Mouse (Mus musculus) kidney, postnatal 25 days (tissue): ENCODE measurements around the gene Ankrd6.
A peak's percentile ranks its signal among the peaks of the same experiment; 100 is the strongest.

Experiments used
- DNase-seq, 2 experiments: peaks; one replicate each; pipeline ENCODE4 v3.0.0; 2021; ENCODE audit warnings: mixed read lengths in 2 of 2

The Ankrd6 gene

GRCm38 (mm10) chr4:32948696-32949095 lies 1.9 kb downstream of the Ankrd6 start:
- DNase-seq, result no peak

- no peak for DNase-seq
Measured at GRCm38 (mm10) chr4:32947631-32948030, 3.0 kb downstream of the Ankrd6 start.

DNA sequence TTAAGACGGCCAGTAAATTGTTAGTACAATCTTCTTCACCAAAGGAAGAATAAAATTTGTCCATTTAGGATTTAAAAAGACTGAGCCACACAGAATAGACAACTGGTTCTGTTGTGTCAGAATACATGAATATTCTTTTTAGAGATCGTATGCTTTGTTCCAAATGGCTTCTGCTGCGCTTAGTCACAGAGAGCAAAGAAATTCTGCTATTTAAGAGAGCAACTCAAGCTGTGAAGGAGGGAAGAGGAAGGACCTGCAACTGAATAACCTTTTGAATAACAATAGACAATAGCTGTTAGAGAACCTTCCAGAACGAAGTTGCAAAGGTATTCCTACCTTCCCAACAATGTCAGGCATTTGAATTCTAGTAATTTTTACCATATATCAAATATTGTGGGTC lies 9.7 kb downstream of the Ankrd6 start:
- DNase-seq, result no peak

DNA sequence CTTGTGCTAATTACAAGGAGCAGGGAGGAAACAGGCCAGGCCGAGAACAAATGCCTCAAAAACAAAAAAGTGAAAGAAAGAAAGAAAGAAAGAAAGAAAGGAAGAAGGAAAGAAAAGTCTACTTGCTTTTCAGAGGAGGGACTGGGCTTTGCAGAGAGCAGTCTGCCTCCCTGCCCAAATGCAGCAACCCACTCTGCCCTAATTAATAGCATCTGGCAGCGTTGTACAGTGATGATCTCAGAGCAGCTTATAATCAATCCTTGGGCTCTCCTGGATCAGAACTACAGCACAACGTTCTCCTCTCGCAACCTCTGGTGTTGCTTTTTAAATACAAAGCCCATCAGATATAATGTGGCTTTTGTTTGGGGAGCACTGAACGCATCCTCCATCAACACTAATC lies 10.7 kb downstream of the Ankrd6 start:
- DNase-seq, result no peak

DNA sequence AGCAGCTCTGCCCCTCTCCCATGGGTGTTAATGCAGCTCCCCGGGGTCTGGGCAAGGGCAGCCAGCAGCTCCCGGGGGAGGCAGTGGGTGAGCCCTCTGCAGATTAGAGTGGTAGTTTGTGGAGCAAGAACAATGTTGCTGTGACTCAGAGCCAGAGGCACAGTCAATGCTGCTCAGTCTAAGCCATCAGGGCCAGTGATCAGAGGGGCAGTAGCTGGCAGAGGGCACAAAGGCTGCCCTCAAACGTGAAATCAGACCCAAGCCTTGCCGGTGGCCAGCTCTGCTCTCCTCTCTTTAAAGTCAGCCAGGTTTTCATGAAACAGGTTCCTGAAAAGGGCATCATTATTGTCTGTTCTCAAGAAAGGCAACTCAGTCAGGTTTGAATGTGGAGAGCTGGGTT lies 11.1 kb downstream of the Ankrd6 start:
- DNase-seq, result no peak

DNA sequence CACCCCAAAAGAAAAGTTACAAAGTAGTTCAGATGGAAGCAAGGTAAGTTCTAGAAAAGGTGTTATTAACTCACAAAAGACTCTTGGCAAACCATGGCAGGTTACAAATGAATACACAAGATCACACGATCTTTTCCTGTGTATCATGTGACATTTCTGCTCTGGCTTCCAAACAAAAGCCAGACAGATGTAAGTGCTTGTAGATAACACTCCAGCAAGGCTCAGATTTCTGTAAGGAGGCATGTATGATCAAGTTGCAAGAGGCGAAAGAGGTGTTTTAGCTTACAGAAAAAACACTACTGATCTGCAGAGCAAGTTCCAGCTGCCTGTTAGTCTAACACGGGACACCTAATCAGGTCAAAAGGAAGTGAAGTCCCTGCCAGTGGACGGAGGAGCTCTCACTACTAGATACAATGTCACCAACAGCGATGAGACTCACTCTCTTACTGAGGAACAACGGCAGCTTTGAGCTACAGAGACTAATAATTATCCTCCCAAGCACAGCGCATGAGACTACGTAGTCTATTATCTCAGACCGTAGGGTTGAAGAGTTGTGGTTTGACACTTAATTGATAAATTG lies 13.8 kb downstream of the Ankrd6 start:
- DNase-seq, result no peak

DNA sequence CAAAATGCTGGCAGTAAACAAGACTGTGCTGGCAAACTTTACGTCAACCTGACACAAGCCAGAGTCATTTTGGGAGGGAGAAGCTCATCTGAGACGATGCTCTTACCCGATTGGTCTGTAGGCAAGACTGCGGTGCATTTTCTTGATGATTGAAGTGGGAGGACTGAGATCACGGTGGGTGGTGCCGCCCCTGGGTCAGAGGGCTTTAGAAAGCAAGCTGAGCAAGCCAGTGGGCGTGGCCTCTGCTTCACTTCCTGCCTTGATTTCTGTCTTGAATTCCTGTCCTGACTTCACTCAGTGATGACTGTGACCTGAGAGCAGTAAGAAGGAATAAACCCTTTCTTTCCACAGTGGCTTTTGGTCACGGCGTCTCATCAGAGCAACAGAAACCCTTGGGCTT lies 18.6 kb downstream of the Ankrd6 start:
- DNase-seq, result peak; percentile 40 to 57

- DNase-seq, result no peak
Measured at GRCm38 (mm10) chr4:32929750-32930149, 20.9 kb downstream of the Ankrd6 start.

DNA sequence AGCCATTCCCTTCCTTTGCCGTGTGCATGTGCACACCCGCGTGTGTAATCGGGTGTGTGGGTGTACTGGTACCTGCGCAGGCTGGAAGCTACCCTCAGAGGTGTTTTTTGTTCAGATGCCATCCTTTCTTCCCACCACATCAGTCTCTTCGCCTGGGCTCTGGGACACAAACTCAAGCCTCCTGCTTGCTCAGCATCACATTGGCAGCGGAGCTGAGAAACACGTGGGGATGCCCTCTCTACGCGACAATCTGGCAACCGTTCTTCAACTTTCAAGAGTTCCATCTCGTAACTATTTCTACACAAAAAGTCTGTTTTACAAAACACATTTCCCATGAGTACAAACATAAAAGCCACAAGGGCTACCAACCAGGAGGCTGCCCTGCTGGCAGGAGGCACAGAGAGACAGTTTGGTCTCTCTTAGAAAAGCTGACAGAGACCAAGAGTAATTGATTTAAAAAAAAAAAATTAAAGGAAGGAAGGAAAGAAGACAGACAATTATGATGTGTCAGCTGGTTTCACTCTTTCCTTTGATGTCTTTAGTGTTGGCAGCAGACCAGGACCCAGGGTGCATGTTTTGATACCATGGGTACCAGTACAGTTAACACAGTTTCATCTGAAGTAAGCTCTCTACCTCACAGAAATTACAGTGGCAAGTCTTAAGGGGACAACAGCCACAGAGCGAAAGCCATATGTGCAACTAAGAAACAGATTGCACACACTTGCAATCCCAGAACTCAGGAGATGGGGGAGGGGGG lies 21.8 kb downstream of the Ankrd6 start:
- DNase-seq, result no peak

- no peak for DNase-seq
Measured at GRCm38 (mm10) chr4:32923891-32924294, 26.7 kb downstream of the Ankrd6 start.

DNA sequence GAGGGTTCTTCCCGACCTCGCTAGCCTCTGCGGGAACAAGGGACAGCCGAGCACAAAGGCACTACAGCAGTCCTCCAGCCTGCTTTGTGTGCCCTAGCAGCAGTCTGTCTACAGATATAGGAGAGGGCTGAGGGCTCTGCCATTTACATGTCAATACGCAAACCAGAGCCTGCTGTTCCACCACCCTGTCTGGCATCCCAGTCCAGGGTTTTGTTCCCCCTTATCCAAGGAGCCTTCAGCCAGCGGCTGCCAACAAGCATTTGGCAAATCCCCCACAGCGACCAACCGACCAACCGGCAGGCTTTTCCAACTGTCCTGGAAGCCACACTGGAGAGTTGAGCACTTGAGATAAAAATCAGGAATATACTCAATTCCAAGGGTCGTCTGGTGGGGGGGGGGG lies 27.2 kb downstream of the Ankrd6 start:
- no peak for DNase-seq

DNA sequence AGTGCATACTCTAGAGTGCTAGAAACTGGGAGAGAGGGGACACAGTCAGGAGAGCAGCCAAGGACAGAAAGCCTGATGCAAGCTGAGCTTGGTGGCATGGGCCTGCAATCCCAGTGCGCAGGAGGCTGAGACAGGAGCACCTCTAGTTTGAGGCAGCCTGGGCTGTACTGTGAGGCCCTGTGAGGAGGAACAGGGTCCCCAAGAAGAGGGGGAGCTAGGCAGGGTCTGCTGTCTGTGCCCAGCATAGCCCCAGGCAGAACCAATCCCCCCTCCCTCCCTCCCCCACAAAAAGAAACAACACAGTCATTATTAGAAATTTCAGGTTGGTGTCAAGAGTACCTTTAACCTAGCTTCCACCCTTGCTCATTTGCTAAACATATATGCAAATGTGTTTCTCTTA lies 27.8 kb downstream of the Ankrd6 start:
- no peak for DNase-seq

GRCm38 (mm10) chr4:32920863-32921262 lies 29.8 kb downstream of the Ankrd6 start:
- DNase-seq, result no peak

- DNase-seq, result no peak
Measured at GRCm38 (mm10) chr4:32918571-32918970, 32.1 kb downstream of the Ankrd6 start.

- DNase-seq, result peak in 1 of 2 experiments; percentile 11
Measured at GRCm38 (mm10) chr4:32916689-32917385, 33.8 kb downstream of the Ankrd6 start.

GRCm38 (mm10) chr4:32915928-32916327 lies 34.7 kb downstream of the Ankrd6 start:
- DNase-seq, result peak; percentile 14 to 64

- no peak for DNase-seq
Measured at GRCm38 (mm10) chr4:32909996-32910395, 40.6 kb downstream of the Ankrd6 start.

- DNase-seq, result no peak
Measured at GRCm38 (mm10) chr4:32909241-32909979, 41.2 kb downstream of the Ankrd6 start.

DNA sequence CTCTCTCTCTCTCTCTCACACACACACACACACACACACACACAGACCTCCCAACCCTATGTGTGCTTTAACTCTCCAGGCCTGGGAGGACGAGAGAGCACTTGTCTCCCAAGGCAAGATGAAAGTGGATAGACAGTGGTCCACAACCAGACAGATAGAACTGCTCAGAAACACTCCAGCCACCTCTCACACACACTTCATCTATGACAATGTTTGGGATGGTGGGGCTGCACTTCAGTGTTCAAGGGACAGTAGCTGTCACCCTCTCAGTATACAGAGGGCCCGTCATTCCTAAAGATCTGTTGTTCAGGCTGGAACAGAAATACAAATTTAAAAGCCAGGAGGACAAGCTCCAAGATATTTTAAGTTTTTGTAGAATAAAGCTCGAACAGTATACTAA lies 43.0 kb downstream of the Ankrd6 start:
- no peak for DNase-seq

DNA sequence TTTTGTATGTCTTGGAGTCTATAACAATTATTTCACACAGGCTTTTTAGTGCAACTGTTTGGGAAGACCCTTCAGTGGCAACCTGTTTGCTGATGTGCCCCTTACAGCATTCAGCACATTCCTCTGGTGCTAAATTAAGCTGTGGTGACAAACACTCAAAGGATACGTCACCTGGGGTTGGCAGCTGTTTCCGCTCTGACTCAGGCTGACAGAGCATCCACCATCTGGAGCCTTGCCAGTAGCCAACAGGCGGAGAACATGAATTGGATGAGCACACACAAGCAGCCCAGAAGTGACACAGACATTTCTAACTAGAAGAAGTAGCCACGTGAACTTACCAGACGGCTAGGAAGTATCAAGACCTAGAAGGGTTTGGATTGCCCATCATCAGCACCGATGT lies 44.0 kb downstream of the Ankrd6 start:
- peak; percentile 59 to 67 for DNase-seq

DNA sequence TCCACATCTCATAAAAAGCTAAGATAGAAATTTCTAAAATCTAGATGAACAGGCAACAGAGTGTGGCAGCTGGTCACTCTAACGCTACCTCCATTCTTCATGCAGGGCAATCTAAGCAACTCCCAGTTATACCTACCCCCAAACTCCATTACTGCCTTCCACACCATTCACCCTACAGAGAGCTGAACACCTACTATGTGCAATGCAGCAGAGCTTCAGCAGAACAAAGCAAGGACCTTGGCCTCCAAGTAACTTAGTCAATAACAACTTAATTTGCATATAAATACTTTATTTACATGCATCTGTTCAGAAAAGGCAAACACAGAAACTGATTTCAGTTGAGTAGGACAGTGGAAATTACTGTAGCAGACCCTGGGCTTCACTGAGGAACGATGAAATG lies 44.7 kb downstream of the Ankrd6 start:
- no peak for DNase-seq

DNA sequence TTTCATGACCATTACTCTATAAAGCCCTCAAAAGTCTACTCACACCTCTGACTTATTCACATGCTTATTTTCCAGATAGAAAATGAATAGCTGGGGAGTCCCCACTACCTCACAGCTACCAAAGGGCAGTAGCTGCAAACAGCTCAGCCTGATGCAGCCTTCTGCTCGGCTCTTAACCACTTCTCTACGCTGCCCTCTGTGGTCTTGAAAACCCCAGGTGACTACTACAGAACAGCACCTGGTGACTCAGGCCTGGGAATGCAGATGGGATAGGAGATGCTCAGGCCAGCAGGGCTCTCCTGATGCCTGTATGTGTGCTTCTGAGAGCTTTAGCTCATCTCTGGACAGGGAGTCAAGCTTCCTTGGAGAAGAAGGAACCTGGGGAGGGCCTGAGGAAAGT lies 45.3 kb downstream of the Ankrd6 start:
- no peak for DNase-seq

DNA sequence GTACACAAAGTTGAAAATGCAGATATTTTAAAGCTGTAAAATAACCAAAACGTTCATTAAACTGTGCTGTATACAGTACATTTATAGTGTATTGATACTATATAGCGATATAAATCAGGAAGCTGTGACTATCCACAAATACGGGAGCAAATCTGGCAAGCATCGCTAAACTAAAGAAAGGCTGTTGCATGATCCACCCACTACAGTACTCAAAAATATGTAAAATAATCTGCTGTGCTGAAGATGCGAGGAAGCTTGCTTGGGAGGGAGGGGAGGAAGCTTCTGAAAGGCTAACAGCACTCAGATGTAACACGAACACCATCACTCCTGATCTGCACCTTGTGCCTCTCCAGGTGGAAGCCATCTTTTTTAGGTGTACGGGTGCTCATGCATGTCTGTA lies 46.8 kb downstream of the Ankrd6 start:
- no peak for DNase-seq
